In genomic region chr7:118590726-118591305, GRCm38 (mm10) we compare ENCODE assay signal across 20 mouse cellular contexts. TPM values are rescaled to one million over a fixed set of nuclear protein-coding genes. Genes with fewer than 3 reads are reported as not detected.
DNase-seq lines count a peak whose midpoint lies in the region.
"Had no signal": no experiment of that assay in that cellular context is flagged by ENCODE, and none has a peak within 500 bp of the region (broad histone marks: within the 10 kb centered on the region; RNA-seq: fewer than 3 reads in every experiment).

No protein-coding gene starts in this region.

- intact Hi-C loops in left cerebral cortex, postnatal 4 days (cut with DNase I), result loop anchor here (5.0 kb wide), 1 partner anchor 96 kb away; no protein-coding TSS in a partner anchor

- peak; percentile 4 for DNase-seq in adrenal gland, adult 2 months
- no peak for DNase-seq in adrenal gland, postnatal 36 days
- peak; percentile 34 to 57 for DNase-seq in lung, adult 18-20 months
- no peak for DNase-seq in lung, postnatal 14 days
- DNase-seq in 3T3-L1 (ENCODE audit: low read depth, low spot score) (peak; percentile 27), NIH3T3 (ENCODE audit: low read depth) (peak; percentile 81)
- DNase-seq in left cerebral cortex, postnatal 4 days, result no peak
- DNase-seq in right cerebral cortex, postnatal 36 days (ENCODE audit: low spot score in 2 of 2), result no peak
- DNase-seq: adrenal gland, postnatal 14 days; B cell, adult 2 months; cerebellum, adult 18-20 months; cerebellum, adult 9-10 months; cerebellum, postnatal 14 days; gastrocnemius, postnatal 14 days; heart, adult 11 months had no signal

RNA-seq across cellular contexts. Expression of gene Tmc7, which starts 6.3 kb away (rescaled TPM):
- under 1 TPM; 0.69 TPM for total RNA-seq in adrenal gland, adult 2 months (2021)
- 0.20 TPM in 2 replicates for polyA plus RNA-seq in adrenal gland, adult 2 months (2012; rRNA removed)
- total RNA-seq in adrenal gland, postnatal 36 days (2021), result under 1 TPM; 0.30 to 0.40 TPM
- 10 to 100 TPM; 13.7 TPM for total RNA-seq in left cerebral cortex, postnatal 4 days (2021)
- total RNA-seq: hematopoietic stem cell, adult 5-6 weeks; MEL had no signal
- polyA plus RNA-seq: CD4-positive, CD25-positive, alpha-beta regulatory T cell, adult 4 months had no signal

RNA-seq across cellular contexts. Expression of gene Tmc5, which starts 6.3 kb away (rescaled TPM):
- total RNA-seq in adrenal gland, adult 2 months (2021), result not detected
- polyA plus RNA-seq in adrenal gland, adult 2 months (2012; rRNA removed), result 0.04 and 0.08 TPM in 2 replicates
- total RNA-seq in adrenal gland, postnatal 36 days (2021), result not detected
- under 1 TPM; 0.24 to 0.60 TPM for total RNA-seq in left cerebral cortex, postnatal 4 days (2021)
- total RNA-seq: gastrocnemius, adult 18-20 months; hematopoietic stem cell, adult 5-6 weeks; MEL had no signal
- polyA plus RNA-seq: CD4-positive, CD25-positive, alpha-beta regulatory T cell, adult 4 months; Patski had no signal

RNA-seq across cellular contexts. Expression of gene Coq7, which starts 57.7 kb away (rescaled TPM):
- total RNA-seq in adrenal gland, adult 2 months (2021), result 10 to 100 TPM; 28.3 to 52.0 TPM
- 32.3 and 37.0 TPM in 2 replicates for polyA plus RNA-seq in adrenal gland, adult 2 months (2012; rRNA removed)
- 10 to 100 TPM; 38.3 to 40.2 TPM for total RNA-seq in adrenal gland, postnatal 36 days (2021)
- 10 to 100 TPM; 28.2 to 31.2 TPM for total RNA-seq in left cerebral cortex, postnatal 4 days (2021)

Comparison
In these comparisons a context has a peak if more than half of its experiments do, and no peak if none do; other contexts are left out.
1. DNase-seq: peak in adrenal gland, adult 2 months (single experiment), lung, adult 18-20 months (2 of 2), 3T3-L1 (single experiment) and NIH3T3 (single experiment); none in adrenal gland, postnatal 36 days (0 of 2), lung, postnatal 14 days (single experiment), left cerebral cortex, postnatal 4 days (single experiment) and right cerebral cortex, postnatal 36 days (0 of 2).
2. RNA of gene Tmc7, which starts 6.3 kb away (total RNA-seq): 13.7 TPM in left cerebral cortex, postnatal 4 days; 0.69 TPM in adrenal gland, adult 2 months and 0.30 to 0.40 TPM in adrenal gland, postnatal 36 days; every median in the first group is over 4 times any median in the second.